Mouse (Mus musculus) ES-E14 (cell line): ENCODE results near the gene Rnf7. TPM values are rescaled to one million over a fixed set of nuclear protein-coding genes. Genes with fewer than 3 reads are reported as not detected.
A peak's percentile ranks its signal among the peaks of the same experiment; 100 is the strongest.

Source experiments
- DNase-seq: peaks from one replicate; pipeline ENCODE4 v3.0.0-alpha.2; 2013; ENCODE audit warnings: low read depth, low spot score
- H3K27ac ChIP-seq: 2 replicates; pipeline ENCODE4 v1.5.1; 2012; ENCODE audit warnings: low read depth, mild to moderate bottlenecking, low read length, moderate library complexity, mixed read lengths; ENCODE audit not compliant: poor library complexity, insufficient read depth, severe bottlenecking
- H3K36me3 ChIP-seq: 2 replicates; pipeline ENCODE4 v1.6.1; 2012; ENCODE audit warnings: mild to moderate bottlenecking, low read length, moderate library complexity, mixed read lengths; ENCODE audit not compliant: control insufficient read depth, poor library complexity, insufficient read depth, severe bottlenecking
- H3K4me1 ChIP-seq, 2 experiments: fragments of 150-350 bp in 1 of 2; sonication (generic) in 1 of 2; 2 replicates each; pipeline ENCODE4 v1.6.1; 2012; ENCODE audit warnings: low read length in 2 of 2, mild to moderate bottlenecking in 1 of 2, mixed read lengths in 1 of 2; ENCODE audit not compliant: control insufficient read depth in 2 of 2, insufficient read depth in 2 of 2, poor library complexity in 1 of 2
- H3K4me3 ChIP-seq, 2 experiments: fragments of 150-350 bp in 1 of 2; sonication (generic) in 1 of 2; 2 replicates each; pipeline ENCODE4 v1.5.1; 2012; ENCODE audit warnings: low read length in 2 of 2, low read depth in 1 of 2, mild to moderate bottlenecking in 1 of 2, mixed read lengths in 1 of 2; ENCODE audit not compliant: insufficient read depth in 1 of 2, poor library complexity in 1 of 2, severe bottlenecking in 1 of 2
- H3K9ac ChIP-seq: 2 replicates; pipeline ENCODE4 v1.6.1; 2012; ENCODE audit warnings: low read depth, mild to moderate bottlenecking, low read length, mixed read lengths; ENCODE audit not compliant: poor library complexity, insufficient read depth, severe bottlenecking
- H3K9me3 ChIP-seq: fragments of 150-350 bp; sonication (generic); 2 replicates; pipeline ENCODE4 v1.6.1; 2012; ENCODE audit warnings: low read depth, mild to moderate bottlenecking, low read length; ENCODE audit not compliant: control insufficient read depth, insufficient read depth
- CHD2 ChIP-seq: IDR thresholded peaks from 2 replicates; pipeline ENCODE4 v1.6.1; 2014; ENCODE audit warnings: mild to moderate bottlenecking, low read depth, low read length, inconsistent platforms
- HCFC1 ChIP-seq: IDR thresholded peaks from 2 replicates; pipeline ENCODE4 v1.6.1; 2012; ENCODE audit warnings: low read length, inconsistent platforms, borderline replicate concordance; ENCODE audit not compliant: insufficient read depth
- MAFK ChIP-seq: IDR thresholded peaks from 2 replicates; pipeline ENCODE4 v1.6.1; 2014; ENCODE audit warnings: mild to moderate bottlenecking, low read depth, low read length, inconsistent platforms; ENCODE audit not compliant: insufficient read depth
- ZC3H11A ChIP-seq: IDR thresholded peaks from 2 replicates; pipeline ENCODE4 v1.6.1; 2012; ENCODE audit warnings: low read depth, mild to moderate bottlenecking, inconsistent platforms, low read length, borderline replicate concordance
- ZNF384 ChIP-seq: IDR thresholded peaks from 2 replicates; pipeline ENCODE4 v1.6.1; 2012; ENCODE audit warnings: low read depth, low read length, inconsistent platforms
- in situ Hi-C, 2 experiments: fragments of 600-800 bp; cut with MboI; formaldehyde crosslinking; loops; one replicate each; pipeline ENCODE4 v1.15.1; 2025; ENCODE audit warnings: low sequenced_read_pairs in 2 of 2, inconsistent platforms in 1 of 2; ENCODE audit not compliant: unreplicated experiment in 2 of 2
- total RNA-seq: library from RNA; depleted of rRNA; stranded (reverse); fragments of 300-350 nt; gene quantifications from 2 replicates; pipeline ENCODE4 v1.2.3, GENCODE M21; 2012

Rnf7 gene
- total RNA-seq, 1 experiment = 198 TPM

GRCm38 (mm10) chr9:96505156-96505555 lies 26.7 kb upstream of the Rnf7 start:
- Histone ChIP-seq H3K4me1 (peaks cover 0 to 8% of the 10 kb centered on the region in 2 experiments; a peak in 2 of 4 replicates), H3K36me3 (no peaks in the 10 kb centered on the region), H3K9ac (no peak overlapping the region), H3K27ac (no peak overlapping the region), H3K4me3 (no peak overlapping the region), H3K9me3 (no peaks in the 10 kb centered on the region)
- no peak for DNase-seq
- in situ Hi-C loops = no loop called here
- TF ChIP-seq ZC3H11A (no peak), ZNF384 (no peak), HCFC1 (no peak), MAFK (no peak), CHD2 (no peak)

- in situ Hi-C loops = no loop called here
- Histone ChIP-seq H3K4me1 (peaks cover 0 to 8% of the 10 kb centered on the region in 2 experiments; a peak in 2 of 4 replicates), H3K27ac (no peak overlapping the region), H3K36me3 (no peaks in the 10 kb centered on the region), H3K4me3 (peak overlapping the region; percentile 35 to 50; a peak in 1 of 4 replicates), H3K9ac (no peak overlapping the region), H3K9me3 (no peaks in the 10 kb centered on the region)
- TF ChIP-seq ZC3H11A (no peak), CHD2 (no peak), MAFK (peak; percentile 100)
- DNase-seq = no peak
These were observed 25.8 kb upstream of the Rnf7 start for GRCm38 (mm10) chr9:96504116-96504895.

GRCm38 (mm10) chr9:96502856-96503610 lies 24.6 kb upstream of the Rnf7 start:
- in situ Hi-C loops = no loop called here
- Histone ChIP-seq H3K9ac (no peak overlapping the region), H3K4me1 (peaks cover 0 to 8% of the 10 kb centered on the region in 2 experiments; a peak in 2 of 4 replicates), H3K4me3 (no peak overlapping the region), H3K9me3 (no peaks in the 10 kb centered on the region), H3K36me3 (no peaks in the 10 kb centered on the region), H3K27ac (no peak overlapping the region)
- TF ChIP-seq MAFK (no peak), ZNF384 (no peak), HCFC1 (no peak), ZC3H11A (no peak), CHD2 (no peak)
- DNase-seq = no peak

DNA sequence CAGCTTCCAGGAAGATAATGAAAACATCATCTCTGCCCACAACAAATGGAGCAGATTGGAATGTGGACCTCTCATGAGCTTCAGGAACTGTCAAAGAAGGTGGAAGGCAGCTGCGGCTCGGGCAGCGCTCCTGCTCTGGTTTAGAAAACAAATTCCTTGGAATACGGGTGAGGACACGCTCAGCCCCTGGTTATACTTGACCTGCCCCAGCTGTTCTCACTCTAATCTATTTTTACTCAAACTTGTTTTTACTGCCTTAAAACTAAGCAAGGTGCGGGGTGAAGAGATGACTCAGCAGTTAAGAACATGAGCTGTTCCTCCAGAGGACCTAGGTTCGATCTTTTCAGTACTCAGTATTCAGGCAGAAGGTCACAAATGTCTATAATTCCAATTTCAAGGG lies 22.7 kb upstream of the Rnf7 start:
- Histone ChIP-seq H3K4me1 (peaks cover 0 to 7% of the 10 kb centered on the region in 2 experiments; a peak in 2 of 4 replicates), H3K36me3 (no peaks in the 10 kb centered on the region), H3K9ac (no peak overlapping the region), H3K4me3 (no peak overlapping the region), H3K9me3 (no peaks in the 10 kb centered on the region), H3K27ac (no peak overlapping the region)
- in situ Hi-C loops = no loop called here
- no peak for DNase-seq
- no peak for TF ChIP-seq ZC3H11A
- TF ChIP-seq MAFK = peak; percentile 71
- TF ChIP-seq CHD2 = no peak
